Mouse (Mus musculus): ENCODE results near the gene Naxd. TPM values are rescaled to one million over a fixed set of nuclear protein-coding genes. Genes with fewer than 3 reads are reported as not detected.

Gene Naxd
- total and polyA plus RNA-seq, 3 experiments: 54.8 to 72.3 TPM; not detected in 1

DNA sequence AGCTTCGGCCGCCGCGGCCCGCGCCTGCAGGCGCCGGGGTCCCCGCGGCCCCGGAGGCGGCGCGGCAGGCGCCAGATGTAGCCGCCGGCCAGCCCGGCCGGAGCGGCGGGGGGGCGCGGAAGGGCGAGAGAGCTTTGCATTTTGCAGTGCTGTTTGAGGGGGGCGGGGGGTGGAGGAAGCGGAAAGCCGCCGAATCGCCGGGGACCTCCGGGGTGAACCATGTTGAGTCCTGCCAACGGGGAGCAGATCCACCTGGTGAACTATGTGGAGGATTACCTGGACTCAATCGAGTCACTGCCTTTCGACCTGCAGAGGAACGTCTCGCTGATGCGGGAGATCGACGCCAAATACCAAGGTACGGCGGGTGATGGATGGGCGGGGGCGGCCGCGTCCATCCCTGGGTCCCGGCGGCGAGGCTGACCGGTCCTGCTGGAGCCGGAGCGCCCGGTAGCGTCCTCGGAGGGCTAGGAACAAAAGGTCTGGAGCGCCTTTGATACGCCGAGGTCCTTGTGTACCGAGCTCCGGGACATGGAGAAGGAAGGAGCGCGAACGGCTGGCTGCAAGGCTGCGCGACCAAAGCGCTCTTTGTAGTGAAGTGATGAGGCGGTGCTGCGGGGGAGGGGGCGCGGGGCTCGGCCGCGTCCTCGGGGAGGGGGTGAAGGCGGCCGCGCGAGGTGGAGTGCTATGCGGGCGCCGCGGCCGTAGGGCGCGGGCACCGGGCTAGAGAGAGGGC is 59.6 kb downstream of the Naxd start:
- H3K79me2 ChIP-seq (ENCODE audit: control insufficient read depth, insufficient read depth, low read length, poor library complexity): peaks cover 44% of the 10 kb centered on the region
- H3K9me3 ChIP-seq (replicated peaks; ENCODE audit: insufficient read depth, low read length): no peaks in the 10 kb centered on the region
- H3K4me1 ChIP-seq (ENCODE audit: control insufficient read depth in 1 of 2, insufficient read depth in 2 of 2, low read length in 2 of 2): peaks cover 4 to 22% of the 10 kb centered on the region in 2 experiments; a peak in 3 of 4 replicates
- no peaks in the 10 kb centered on the region for H3K27me3 ChIP-seq (ENCODE audit: control insufficient read depth in 1 of 2, insufficient read depth in 2 of 2, low read length in 2 of 2)
- no peak for TF ChIP-seq TAL1 (IDR thresholded peaks at IDR 0.05; ENCODE audit: low read length)
- TF ChIP-seq ZNF384 (IDR thresholded peaks at IDR 0.05; ENCODE audit: low read depth, low read length): no peak
- TF ChIP-seq MYB (IDR thresholded peaks at IDR 0.05; ENCODE audit: low read depth, low read length): no peak
- TF ChIP-seq CHD2 (IDR thresholded peaks at IDR 0.05; ENCODE audit: low read length): no peak
- peak; percentile 12; the same call in 1 of the 2 replicates for TF ChIP-seq MXI1 (IDR thresholded peaks at IDR 0.05; ENCODE audit: low read depth, low read length)
- TF ChIP-seq POLR2A (IDR thresholded peaks at IDR 0.05; ENCODE audit: control insufficient read depth in 1 of 2, insufficient read depth in 1 of 2, low read depth in 1 of 2, low read length in 2 of 2, poor library complexity in 1 of 2): 0 out of 4 replicates have a peak, but pooled peaks of 1 of the 2 experiments have one; percentile 15
- TF ChIP-seq POLR2AphosphoS5 (IDR thresholded peaks at IDR 0.05; ENCODE audit: borderline replicate concordance, low read depth, low read length): no peak; the same call in 1 of the 2 replicates
- TF ChIP-seq TBP (IDR thresholded peaks at IDR 0.05; ENCODE audit: low read depth, low read length): no peak
- no peak for TF ChIP-seq NRF1 (IDR thresholded peaks at IDR 0.05; ENCODE audit: insufficient read depth, low read depth, low read length, poor library complexity, severe bottlenecking)
- TF ChIP-seq MAZ (IDR thresholded peaks at IDR 0.05; ENCODE audit: low read depth, low read length): no peak
- no peak for TF ChIP-seq BHLHE40 (IDR thresholded peaks at IDR 0.05; ENCODE audit: borderline replicate concordance, low read depth, low read length)
- TF ChIP-seq POLR2AphosphoS2 (IDR thresholded peaks at IDR 0.05; ENCODE audit: low read length): no peak
- no peak for TF ChIP-seq GATA1 (IDR thresholded peaks at IDR 0.05; ENCODE audit: low read depth, low read length)
- peak; percentile 66 for DNase-seq (ENCODE audit: low read depth, low spot score)
- peak overlapping the region; percentile 94 for H3K9ac ChIP-seq (ENCODE audit: control insufficient read depth, low read depth, low read length, poor library complexity, severe bottlenecking)
- H3K36me3 ChIP-seq (ENCODE audit: control insufficient read depth in 1 of 2, insufficient read depth in 2 of 2, low read length in 2 of 2): peaks cover 0 to 19% of the 10 kb centered on the region in 2 experiments; a peak in 2 of 4 replicates
- peak overlapping the region; percentile 78 for H3K27ac ChIP-seq (ENCODE audit: control insufficient read depth, low read depth, low read length)
- peak overlapping the region; percentile 91 to 98 for H3K4me3 ChIP-seq (ENCODE audit: control insufficient read depth in 1 of 2, insufficient read depth in 1 of 2, low read depth in 2 of 2, low read length in 2 of 2)

DNA sequence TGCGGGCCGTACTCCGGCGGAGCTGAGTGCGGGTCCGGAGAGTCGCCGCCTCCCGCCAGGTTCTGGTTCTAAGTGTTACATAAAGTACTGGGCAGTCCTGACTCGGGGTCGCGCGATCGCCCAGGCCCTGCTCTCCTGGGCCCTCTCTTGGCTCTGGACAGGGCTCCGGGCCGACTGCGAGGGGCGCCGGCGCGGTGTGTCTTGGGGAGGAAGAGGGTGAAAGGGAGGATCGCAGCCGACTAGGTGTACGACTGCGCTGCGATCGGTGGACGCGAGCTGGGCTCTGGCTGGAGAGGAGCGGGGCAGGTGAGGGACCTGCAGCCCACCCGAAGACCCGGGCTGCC is 60.1 kb downstream of the Naxd start:
- TF ChIP-seq CHD1 (IDR thresholded peaks at IDR 0.05; ENCODE audit: low read depth, low read length) (0 out of 2 replicates have a peak, but pooled peaks have one; percentile 29), EP300 (IDR thresholded peaks at IDR 0.05; ENCODE audit: low read depth in 1 of 2, low read length in 2 of 2) (0 out of 4 replicates have a peak, but pooled peaks of 1 of the 2 experiments have one; percentile 8), MAZ (IDR thresholded peaks at IDR 0.05; ENCODE audit: low read depth, low read length) (peak; percentile 24; the same call in 1 of the 2 replicates), ZC3H11A (IDR thresholded peaks at IDR 0.05; ENCODE audit: low read depth, low read length) (no peak)
- Histone ChIP-seq H3K27ac (ENCODE audit: control insufficient read depth, low read depth, low read length) (peak overlapping the region; percentile 78), H3K79me2 (ENCODE audit: control insufficient read depth, insufficient read depth, low read length, poor library complexity) (peaks cover 44% of the 10 kb centered on the region), H3K4me1 (ENCODE audit: control insufficient read depth in 1 of 2, insufficient read depth in 2 of 2, low read length in 2 of 2) (peaks cover 4 to 20% of the 10 kb centered on the region in 2 experiments; a peak in 3 of 4 replicates), H3K9ac (ENCODE audit: control insufficient read depth, low read depth, low read length, poor library complexity, severe bottlenecking) (peak overlapping the region; percentile 94), H3K4me3 (ENCODE audit: control insufficient read depth in 1 of 2, insufficient read depth in 1 of 2, low read depth in 2 of 2, low read length in 2 of 2) (peak overlapping the region; percentile 91 to 98), H3K27me3 (ENCODE audit: control insufficient read depth in 1 of 2, insufficient read depth in 2 of 2, low read length in 2 of 2) (no peaks in the 10 kb centered on the region), H3K9me3 (replicated peaks; ENCODE audit: insufficient read depth, low read length) (no peaks in the 10 kb centered on the region), H3K36me3 (ENCODE audit: control insufficient read depth in 1 of 2, insufficient read depth in 2 of 2, low read length in 2 of 2) (peaks cover 0 to 17% of the 10 kb centered on the region in 2 experiments; a peak in 2 of 4 replicates)
- no peak for DNase-seq (ENCODE audit: low read depth, low spot score)

Measured in MEL (cell line).